Mouse (Mus musculus): ENCODE measurements around the gene Gpcpd1.

DNA sequence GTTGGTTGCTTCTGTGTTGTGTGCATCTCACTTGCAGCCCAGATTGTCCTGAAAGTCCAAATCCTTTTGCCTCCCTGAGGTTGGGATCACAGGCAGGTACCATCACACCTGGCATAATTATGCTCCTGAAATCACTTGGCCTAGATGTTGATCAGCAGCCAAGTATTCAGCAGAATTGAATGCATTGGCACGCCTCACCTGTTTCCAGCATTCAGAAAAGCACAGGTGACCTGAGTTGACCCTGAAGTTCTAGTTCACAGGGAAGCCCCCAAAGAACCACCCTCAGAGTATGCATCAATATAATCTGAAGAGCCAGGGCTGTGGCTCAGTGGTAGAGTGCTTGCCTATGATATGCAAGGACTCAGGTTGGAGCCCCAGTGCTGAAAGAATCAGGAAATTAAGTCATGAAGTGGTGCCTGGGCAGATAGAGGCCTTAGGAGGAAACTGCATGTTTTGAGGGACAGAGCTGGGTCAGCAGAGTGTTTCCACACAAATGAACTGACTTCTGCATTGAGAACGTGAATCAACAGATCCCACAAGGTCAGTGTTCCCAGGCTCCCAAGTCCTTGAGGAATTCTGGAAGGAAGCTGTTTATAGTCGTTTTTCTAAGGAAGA is 10.4 kb upstream of the Gpcpd1 start:
- TF ChIP-seq CTCF (IDR thresholded peaks at IDR 0.05; ENCODE audit: extremely low read depth, insufficient read length, insufficient replicate concordance, low read depth, low read length) (no peak), POLR2A (IDR thresholded peaks at IDR 0.05; ENCODE audit: low read depth, low read length) (no peak)

Data from small intestine, adult 2 months (tissue).